Mouse (Mus musculus): ENCODE measurements around the gene Faxc.

The Faxc gene

GRCm38 (mm10) chr4:22018414-22018813, 87.3 kb downstream of the Faxc start:
- DNase-seq (ENCODE audit: low read depth, low spot score), result no peak

- no peak for DNase-seq (ENCODE audit: low read depth, low spot score)
These were observed 98.8 kb downstream of the Faxc start for GRCm38 (mm10) chr4:22029951-22030350.
